Mouse (Mus musculus): ENCODE measurements at regions not wholly inside any gene's neighbourhood (a gene's known extent, or its start where the extent isn't known, plus 50 kb on each side); places are given as distances from the start of the nearest gene placed in this dataset.
"Not testable (repeated sequence)": the region's sequence is repeated elsewhere in the genome, so short reads cannot be mapped to it uniquely, and the experiment has no call there.

DNA sequence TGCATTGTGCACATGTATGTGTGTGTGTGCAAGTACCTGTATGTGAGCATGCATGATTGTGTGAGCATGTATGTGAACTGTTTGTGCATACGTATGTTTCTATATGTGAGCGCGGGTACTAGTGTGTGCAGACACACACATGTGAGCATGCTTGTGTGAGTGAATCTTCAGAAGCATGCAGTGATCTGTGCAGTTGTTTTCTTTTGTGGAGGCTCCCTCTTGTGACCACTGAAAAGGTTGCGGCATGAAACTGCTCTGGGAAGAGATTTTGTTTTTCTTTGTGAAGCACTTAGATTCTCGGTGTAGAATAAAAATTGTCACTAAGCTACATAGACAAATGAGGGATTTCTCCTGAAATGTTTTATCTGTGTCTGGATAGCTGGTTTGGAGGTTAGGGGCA is 189.2 kb upstream of the Rapgef5 start:
- peak in 1 of 2 experiments; percentile 10 for DNase-seq

GRCm38 (mm10) chr12:117330418-117330817 is 185.9 kb upstream of the Rapgef5 start:
- DNase-seq, result no peak

DNA sequence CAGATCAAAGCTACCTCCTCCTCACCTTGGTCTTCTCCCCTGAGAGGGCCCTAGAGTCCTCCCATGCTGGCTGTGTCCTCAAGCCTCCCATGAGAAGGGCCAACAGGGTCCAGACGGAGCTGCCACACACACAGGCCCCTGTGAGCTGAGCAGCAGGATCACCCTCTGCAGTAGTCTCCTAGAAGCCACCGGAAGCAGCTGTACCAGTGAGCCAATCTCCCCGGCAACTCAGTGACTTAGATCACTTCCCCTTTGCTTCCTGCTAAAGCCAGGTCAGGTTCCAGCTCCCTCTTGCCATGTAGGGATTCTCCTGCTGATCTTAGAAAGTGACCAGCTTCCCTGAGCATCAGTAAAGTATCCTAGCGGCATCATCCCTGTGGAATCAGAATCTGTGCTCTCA is 179.4 kb upstream of the Rapgef5 start:
- DNase-seq, result no peak

DNA sequence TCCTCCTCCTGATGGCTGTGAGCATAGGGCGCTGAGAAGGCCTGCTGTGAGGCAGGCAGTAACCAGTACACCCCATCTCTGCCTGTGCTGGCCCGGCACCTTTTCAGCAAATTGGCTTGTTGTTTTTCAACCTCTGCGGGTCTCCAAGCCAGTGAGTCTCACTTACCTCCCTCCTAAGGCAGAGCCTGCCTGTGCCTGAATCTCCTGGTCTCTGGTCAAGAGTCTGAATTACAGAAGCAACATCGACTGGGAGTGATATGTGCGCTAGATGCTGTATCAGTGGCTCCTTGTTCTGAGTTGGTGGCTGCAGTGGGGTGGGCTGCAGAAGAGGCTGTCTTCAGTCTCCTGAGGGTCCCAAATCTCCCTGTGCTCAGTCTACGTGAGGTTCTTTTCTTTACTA is 174.0 kb upstream of the Rapgef5 start:
- DNase-seq, result no peak

DNA sequence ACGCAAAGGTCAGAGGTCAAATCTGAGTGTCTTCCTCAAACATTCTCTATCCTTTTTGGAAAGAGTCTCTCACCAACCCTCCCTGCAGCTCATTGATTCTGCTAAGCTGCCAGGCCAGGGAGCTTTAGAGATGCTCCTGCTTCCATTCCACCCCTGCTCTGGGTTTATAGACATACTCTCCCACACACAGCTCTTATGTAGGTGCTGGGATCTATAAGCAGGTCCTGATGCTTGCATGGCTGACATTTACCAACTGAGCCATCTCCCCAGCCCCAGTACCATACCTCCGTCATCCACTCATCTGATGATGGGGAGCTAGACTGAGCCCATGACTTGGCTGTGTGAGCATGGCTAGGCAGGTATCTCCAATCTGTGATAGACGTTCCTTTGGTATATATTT is 173.2 kb upstream of the Rapgef5 start:
- DNase-seq, result no peak

DNA sequence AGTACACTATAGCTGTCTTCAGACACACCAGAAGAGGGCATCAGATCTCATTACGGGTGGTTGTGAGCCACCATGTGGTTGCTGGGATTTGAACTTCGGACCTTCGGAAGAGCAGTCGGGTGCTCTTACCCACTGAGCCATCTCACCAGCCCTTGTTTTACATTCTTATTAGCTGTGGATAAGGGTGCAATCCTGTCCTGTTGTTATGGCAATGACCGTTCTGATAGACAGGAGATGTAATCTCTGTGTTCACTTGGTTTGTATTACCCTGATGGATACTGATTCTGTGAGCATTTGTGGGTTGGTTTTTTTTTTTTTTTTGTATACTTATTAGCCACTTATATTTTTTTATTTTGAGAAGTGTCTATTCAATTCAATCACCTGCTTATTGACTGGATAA is 172.7 kb upstream of the Rapgef5 start:
- DNase-seq, result not testable (repeated sequence)

DNA sequence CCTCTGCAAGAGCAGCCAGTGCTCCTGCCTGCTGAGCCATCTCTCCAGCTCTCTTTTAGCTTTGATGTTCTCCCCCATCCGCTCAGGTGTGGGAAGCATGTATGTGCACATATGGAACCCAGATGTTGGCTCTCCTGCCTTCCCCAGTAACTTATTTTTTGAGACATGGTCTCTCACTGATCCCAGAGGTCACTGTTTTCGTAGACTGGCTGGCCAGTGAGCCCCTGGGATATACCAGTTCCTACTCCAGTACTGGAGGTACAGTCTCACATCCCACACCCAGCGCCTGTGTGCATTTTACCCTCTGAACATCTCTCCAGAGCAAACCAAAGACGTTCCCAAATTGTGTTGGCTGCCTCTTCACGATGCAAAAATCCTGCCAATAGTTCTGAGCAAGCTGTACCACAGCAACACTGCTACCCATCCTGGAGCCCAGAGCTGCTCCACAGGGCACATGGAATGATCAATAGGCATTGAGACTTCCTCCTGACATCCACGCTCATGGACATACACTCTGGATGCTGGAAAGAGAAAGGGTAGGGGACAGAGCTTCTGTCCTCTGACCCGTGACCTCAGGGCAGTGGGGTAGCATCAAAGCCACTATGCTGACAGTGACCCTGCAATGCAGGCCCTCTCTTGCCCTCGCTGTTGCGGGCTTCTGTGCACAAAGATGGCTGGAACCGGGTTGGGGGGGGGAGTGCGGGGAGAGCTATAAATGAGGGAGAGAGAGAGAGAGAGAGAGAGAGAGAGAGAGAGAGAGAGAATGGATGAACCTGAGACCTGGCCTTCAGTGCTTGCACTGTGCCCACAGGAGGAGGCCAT is 171.8 kb upstream of the Rapgef5 start:
- DNase-seq, result no peak

DNA sequence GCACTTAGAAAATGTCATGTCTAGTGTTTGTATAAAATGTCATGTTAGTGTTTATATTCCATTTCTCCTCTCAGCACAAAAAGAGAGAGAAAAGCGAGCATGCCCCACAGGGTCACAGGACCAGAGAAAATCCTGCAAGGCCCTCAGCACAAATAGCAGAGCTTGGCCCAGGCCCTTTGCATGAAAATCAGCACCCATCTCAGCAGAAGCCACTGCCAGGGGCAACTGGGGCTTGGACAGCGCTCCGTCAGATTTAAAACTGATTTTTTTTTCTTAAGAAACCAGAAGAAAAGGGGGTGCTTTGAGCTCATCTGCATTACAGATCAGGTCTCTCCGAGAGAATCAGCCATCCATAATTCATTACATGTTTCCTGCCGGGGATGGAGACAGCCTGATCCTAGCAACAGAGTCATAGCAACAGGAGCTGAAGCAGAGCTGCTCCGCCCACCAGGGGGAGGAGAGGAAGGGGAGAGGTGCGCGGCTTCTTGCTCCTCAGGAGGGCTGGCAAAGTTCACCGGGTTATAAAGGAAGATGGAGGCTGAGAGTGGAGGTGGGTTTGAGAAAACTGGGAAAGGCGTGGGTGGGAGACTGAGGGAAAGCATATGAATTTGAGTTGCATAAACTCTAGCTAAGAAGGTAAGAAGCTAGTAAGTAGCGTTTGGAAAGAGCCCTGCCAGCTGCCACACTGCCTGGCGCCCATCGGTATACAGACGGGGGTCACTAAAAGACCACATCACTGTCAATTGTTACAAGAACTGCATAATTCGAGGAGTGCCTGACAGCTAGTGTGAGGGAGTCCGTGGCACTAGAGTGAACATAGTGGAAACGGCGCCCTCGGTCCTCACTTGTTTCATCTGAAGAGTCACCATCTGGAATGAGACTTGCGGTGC is 170.9 kb upstream of the Rapgef5 start:
- DNase-seq, result peak; percentile 51 to 65

GRCm38 (mm10) chr12:117346091-117346490 is 170.2 kb upstream of the Rapgef5 start:
- no peak for DNase-seq

- no peak for DNase-seq
These were observed 169.1 kb upstream of the Rapgef5 start for GRCm38 (mm10) chr12:117347135-117347534.

GRCm38 (mm10) chr12:117348516-117348915 is 167.8 kb upstream of the Rapgef5 start:
- no peak for DNase-seq

DNA sequence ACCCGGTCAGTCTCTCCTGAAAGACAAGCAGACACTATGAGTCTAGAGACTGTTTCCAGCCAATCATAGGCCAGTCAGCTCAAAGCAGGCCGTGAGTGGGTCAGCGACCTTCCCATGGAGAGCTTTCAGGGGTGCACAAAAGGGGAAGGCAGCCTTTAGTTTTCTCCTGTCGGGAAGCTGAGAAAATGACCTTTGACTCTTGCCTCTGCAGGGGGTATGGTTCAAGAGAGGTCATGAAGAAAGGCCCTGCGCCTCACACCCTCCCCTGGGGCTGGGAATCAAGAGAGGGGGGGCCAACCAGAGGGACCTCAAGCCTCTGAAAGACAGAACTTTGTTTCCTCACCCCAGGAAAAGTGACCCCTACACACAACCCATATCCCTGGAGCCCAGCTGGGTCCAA is 164.4 kb upstream of the Rapgef5 start:
- DNase-seq, result no peak

GRCm38 (mm10) chr12:117352511-117352910 is 163.8 kb upstream of the Rapgef5 start:
- DNase-seq, result no peak

DNA sequence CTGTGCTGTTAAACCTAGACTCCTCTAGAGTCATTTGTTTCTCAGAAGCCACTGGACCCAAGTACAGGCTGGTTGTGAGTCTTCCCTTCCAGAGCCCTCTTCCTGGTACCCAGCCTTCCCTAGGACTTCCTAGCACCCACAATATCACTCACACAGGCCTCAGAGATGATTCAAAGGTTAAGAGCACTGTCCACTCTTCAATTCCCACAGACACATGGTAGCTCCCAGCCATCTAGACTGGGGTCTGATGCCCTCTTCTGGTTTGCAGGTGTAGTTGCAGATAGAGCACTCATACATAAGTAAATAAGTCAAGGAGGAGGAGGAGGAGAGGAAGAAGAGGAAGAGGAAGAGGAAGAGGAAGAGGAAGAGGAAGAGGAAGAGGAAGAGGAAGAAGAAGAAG is 163.3 kb upstream of the Rapgef5 start:
- peak; percentile 53 to 65 for DNase-seq

GRCm38 (mm10) chr12:117357811-117358210 is 158.5 kb upstream of the Rapgef5 start:
- no peak for DNase-seq

- no peak for DNase-seq
These were observed 157.4 kb upstream of the Rapgef5 start for GRCm38 (mm10) chr12:117358891-117359290.

DNA sequence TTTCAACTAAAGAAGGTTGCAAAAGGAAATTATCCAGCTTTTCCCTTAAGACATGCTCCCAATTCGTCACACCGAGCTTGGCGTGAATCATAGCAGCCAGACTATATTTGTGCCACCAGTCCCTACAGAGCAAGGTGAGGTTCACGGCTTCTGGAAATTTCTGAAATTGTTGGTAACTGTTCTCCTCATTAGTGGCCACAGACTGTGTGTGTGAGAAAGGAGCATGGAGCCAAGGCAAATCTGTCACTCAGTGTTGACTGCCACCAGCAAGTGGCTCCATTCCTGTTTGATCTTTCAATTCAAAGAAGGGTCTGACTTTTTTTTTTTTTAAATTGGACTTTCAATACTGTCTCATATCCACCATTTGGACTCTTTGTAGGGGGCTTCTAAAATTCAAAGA is 156.1 kb upstream of the Rapgef5 start:
- peak in 1 of 2 experiments; percentile 1 for DNase-seq

GRCm38 (mm10) chr12:117361826-117362225 is 154.5 kb upstream of the Rapgef5 start:
- no peak for DNase-seq

GRCm38 (mm10) chr12:117363457-117363856 is 152.8 kb upstream of the Rapgef5 start:
- not testable (repeated sequence) for DNase-seq

- no peak for DNase-seq
These were observed 151.1 kb upstream of the Rapgef5 start for GRCm38 (mm10) chr12:117365181-117365580.

GRCm38 (mm10) chr12:117365876-117366275 is 150.4 kb upstream of the Rapgef5 start:
- no peak for DNase-seq

DNA sequence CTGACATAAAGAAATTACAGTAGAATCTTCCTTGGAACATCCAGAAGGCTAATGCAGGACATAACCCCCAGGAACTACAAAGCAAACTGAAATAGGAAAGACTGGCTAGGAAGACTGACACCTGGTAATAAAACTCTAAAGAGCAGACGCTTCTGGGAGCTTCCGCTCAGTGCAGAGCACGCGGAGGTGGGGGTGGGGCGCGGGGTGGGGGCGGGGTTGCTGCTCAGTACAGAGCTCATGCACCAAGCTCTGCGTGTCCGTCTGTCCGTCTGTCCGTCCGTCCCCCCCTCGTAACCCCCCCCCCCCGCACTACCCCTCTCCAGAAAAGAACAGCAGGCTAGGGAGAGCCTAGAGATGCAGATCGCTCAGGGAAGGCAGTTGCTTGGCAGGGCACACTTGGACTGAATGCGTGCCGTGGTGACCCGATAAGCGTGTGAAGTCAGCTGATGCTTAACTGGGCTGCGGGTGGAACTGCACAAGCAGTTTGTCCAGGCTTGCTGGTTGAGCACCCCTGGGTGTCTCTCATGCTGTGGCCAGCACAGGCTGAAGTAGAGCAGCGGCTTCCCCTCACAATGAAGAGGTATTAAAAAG is 137.9 kb upstream of the Rapgef5 start:
- DNase-seq, result no peak

DNA sequence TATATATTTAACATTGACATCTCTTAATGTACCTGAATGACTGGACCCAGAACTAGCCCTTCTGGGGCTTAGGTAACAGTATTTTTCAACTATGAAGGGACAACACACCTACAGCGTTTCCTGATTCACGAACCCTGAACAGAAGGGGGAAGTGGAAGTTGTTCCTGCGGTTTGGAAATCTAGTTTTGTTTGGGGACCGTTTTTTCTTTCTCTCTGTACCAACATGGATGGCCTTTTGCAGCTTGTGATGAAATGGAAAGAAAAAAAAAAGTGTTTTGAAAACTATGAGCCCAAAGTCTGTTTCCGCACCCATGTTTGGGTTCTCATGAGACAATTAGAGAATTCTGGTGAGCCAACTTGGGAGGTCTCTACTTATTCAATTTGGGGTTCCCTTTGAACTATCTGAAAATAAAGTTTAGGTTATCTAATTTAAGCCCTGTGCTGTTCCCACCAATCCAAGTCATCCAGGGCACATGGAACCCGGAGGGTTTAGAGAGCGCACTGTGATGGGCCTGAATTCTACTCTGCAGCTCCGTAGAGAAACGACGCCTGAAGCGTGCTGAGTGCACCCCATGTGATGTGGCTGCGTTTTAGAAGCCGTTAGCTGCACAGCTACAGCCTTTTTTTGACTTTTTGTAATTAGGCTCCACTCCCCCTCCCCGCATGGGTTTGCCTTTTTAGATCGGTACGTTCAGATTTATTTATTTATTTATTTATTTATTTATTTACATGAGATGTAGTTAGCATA is 137.0 kb upstream of the Rapgef5 start:
- DNase-seq, result no peak

All from cerebellum, postnatal 14 days (tissue).